ENCODE assay signal across 26 mouse cellular contexts in genomic region chr5:20753963-20754362, GRCm38 (mm10).
"Had no signal": no experiment of that assay in that cellular context is flagged by ENCODE, and none has a peak within 500 bp of the region (broad histone marks: within the 10 kb centered on the region; RNA-seq: fewer than 3 reads in every experiment).

No protein-coding gene starts in this region.

- H3K9ac ChIP-seq: heart, embryonic 12.5 days; hindbrain, embryonic 12.5 days; hindbrain, embryonic 14.5 days; intestine, embryonic 15.5 days; limb, embryonic 13.5 days; limb, embryonic 15.5 days; liver, embryonic 13.5 days; liver, embryonic 15.5 days had no signal

- H3K4me2 ChIP-seq: heart, embryonic 12.5 days; hindbrain, embryonic 12.5 days; hindbrain, embryonic 14.5 days; intestine, embryonic 15.5 days; limb, embryonic 13.5 days; limb, embryonic 15.5 days; liver, embryonic 13.5 days; liver, embryonic 15.5 days had no signal

- H3K9me3 ChIP-seq: heart, embryonic 10.5 days; heart, embryonic 12.5 days; hindbrain, embryonic 10.5 days; hindbrain, embryonic 12.5 days; intestine, embryonic 15.5 days; limb, embryonic 13.5 days; limb, embryonic 15.5 days; liver, embryonic 13.5 days; liver, embryonic 15.5 days had no signal

- H3K36me3 ChIP-seq: hindbrain, embryonic 12.5 days; intestine, embryonic 15.5 days; limb, embryonic 15.5 days had no signal

- ATAC-seq: hindbrain, embryonic 16.5 days; inflammation-experienced regulatory T-cells, adult 6 months; intestine, postnatal 0 days had no signal

- H3K27ac ChIP-seq: gastrocnemius, adult 2 months; heart, embryonic 10.5 days; hindbrain, embryonic 10.5 days; hindbrain, embryonic 12.5 days; hindbrain, embryonic 14.5 days; intestine, embryonic 15.5 days; layer of hippocampus, adult 2 months; left cerebral cortex, adult 2 months; limb, embryonic 13.5 days; limb, embryonic 15.5 days; liver, embryonic 13.5 days; liver, embryonic 15.5 days had no signal

- H3K4me3 ChIP-seq: gastrocnemius, adult 2 months; heart, embryonic 10.5 days; heart, embryonic 12.5 days; hindbrain, embryonic 10.5 days; hindbrain, embryonic 12.5 days; intestine, embryonic 15.5 days; layer of hippocampus, adult 2 months; left cerebral cortex, adult 2 months; limb, embryonic 13.5 days; limb, embryonic 15.5 days; liver, embryonic 13.5 days; liver, embryonic 15.5 days had no signal

- H3K27me3 ChIP-seq: heart, embryonic 12.5 days; hindbrain, embryonic 12.5 days; intestine, embryonic 15.5 days; limb, embryonic 13.5 days; limb, embryonic 15.5 days; liver, embryonic 13.5 days; liver, embryonic 15.5 days had no signal

- DNase-seq: gastrocnemius, adult 2 months; gastrocnemius, postnatal 10 days; gastrocnemius, postnatal 25 days; heart, postnatal 10 days; heart, postnatal 4 days; kidney, adult 18-20 months; kidney, adult 8-10 months; kidney, postnatal 10 days; kidney, postnatal 25 days; kidney, postnatal 4 days; left cerebral cortex, postnatal 4 days; liver, embryonic 13.5 days had no signal

- H3K4me1 ChIP-seq: heart, embryonic 10.5 days; intestine, embryonic 15.5 days; limb, embryonic 13.5 days; limb, embryonic 15.5 days; liver, embryonic 13.5 days had no signal
